Mouse (Mus musculus): Measurements from ENCODE around the gene Ndufaf2. TPM values are rescaled to one million over a fixed set of nuclear protein-coding genes. Genes with fewer than 3 reads are reported as not detected.
A peak's percentile ranks its signal among the peaks of the same experiment; 100 is the strongest.

Gene Ndufaf2
- 29.6 TPM in 1 of 2 replicates, not detected in the other for polyA plus RNA-seq (2012; ENCODE audit: insufficient read depth, low replicate concordance)

DNA sequence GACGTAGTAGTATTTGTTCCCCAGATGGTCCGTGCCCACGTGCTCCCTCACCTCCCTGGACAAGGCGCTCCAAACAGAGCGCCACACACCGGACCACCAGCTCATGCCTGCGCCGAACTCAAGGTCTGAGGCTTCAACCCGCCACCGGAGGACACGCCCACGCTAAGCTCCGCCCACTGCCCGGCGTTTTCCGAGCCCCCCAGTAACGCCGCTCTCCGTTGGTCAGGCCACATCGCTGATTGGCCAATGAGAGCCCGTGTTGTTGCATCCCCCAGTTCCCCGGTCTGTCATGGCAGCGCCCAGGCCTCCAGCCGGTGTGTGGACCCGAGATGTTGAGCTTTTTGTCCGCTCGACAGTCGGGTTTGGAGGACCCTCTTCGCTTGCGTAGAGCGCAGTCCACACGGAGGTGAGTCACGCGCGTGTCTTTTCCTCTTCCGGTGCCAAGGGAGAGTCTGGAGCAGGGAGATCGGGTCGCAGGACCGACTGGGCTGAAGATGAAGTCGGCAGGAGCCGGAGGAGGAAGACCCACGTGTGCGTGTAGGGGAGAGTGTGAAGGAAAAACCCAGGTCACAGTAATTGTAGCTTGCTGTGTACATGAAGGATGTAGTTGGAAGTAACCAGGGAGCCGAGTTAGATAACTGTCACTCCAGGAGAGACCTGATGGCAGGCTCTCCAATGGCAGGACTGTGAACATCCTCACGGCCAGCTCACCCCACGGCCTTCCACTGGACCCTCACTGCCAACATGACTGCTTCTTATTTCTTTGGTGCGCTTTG, at the start of gene Ndufaf2, which contains the start of gene Ercc8:
TSS of gene Ndufaf2 (minus strand) at position 159 of the 776 bp plus-strand sequence.
TSS of gene Ercc8 (plus strand) at position 267 of the 776 bp plus-strand sequence.
- Histone ChIP-seq H3K9me3 (no peaks in the 10 kb centered on the region), H3K4me3 (replicated peaks) (peak within 1 kb of the TSS; percentile 95), H3K27me3 (replicated peaks) (no peaks in the 10 kb centered on the region), H3K36me3 (replicated peaks; ENCODE audit: low read length) (peaks cover 17% of the 10 kb centered on the region), H3K4me1 (peaks cover 23% of the 10 kb centered on the region)
- TF ChIP-seq GATA1 (IDR thresholded peaks at IDR 0.05; ENCODE audit: borderline replicate concordance, low read length): no peak
- no peak for TF ChIP-seq FLI1 (IDR thresholded peaks at IDR 0.05; ENCODE audit: low read length)

DNA sequence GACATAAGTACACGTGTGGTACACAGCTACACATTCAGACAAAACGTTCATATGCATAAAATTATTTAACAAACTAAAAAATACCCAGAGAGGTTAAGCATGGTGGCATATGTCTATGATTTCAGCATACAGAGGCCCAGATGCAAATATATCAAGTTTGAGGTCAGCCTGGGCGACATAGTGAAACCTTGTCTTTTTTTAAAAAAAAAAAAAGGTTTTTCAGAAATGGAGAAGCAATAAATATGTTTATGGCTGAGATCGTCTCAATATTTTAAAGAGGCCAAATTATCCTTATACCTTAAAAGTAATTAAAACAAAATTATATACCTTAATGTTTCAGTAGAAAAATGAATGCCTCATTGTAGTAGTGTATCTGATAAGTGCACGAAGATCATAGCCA, 49.7 kb upstream of the Ndufaf2 start:
- no peaks in the 10 kb centered on the region for H3K36me3 ChIP-seq (replicated peaks; ENCODE audit: low read length)
- no peak overlapping the region for H3K4me3 ChIP-seq (replicated peaks)
- H3K4me1 ChIP-seq: peaks cover 21% of the 10 kb centered on the region
- H3K9me3 ChIP-seq: no peaks in the 10 kb centered on the region
- no peaks in the 10 kb centered on the region for H3K27me3 ChIP-seq (replicated peaks)
- TF ChIP-seq FLI1 (IDR thresholded peaks at IDR 0.05; ENCODE audit: low read length): no peak
- TF ChIP-seq GATA1 (IDR thresholded peaks at IDR 0.05; ENCODE audit: borderline replicate concordance, low read length): no peak

DNA sequence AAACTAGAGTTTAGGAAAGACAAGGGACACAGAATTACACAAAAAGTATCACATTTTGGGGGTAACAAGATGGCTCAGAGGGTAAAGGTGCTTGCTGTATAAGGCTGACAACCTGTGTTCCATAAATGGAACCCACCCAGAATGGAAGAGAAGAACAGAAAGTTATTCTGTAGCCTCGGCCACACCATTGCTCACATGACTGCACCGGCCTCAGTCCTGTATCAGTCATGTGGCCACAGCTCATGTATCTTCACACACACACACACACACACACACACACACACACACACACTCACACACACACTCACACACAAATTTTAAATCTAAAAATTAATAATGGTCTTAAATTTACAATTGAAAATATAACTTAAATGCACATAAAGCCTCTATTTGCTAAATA, 49.0 kb upstream of the Ndufaf2 start:
- TF ChIP-seq FLI1 (IDR thresholded peaks at IDR 0.05; ENCODE audit: low read length): no peak
- no peak for TF ChIP-seq GATA1 (IDR thresholded peaks at IDR 0.05; ENCODE audit: borderline replicate concordance, low read length)
- Histone ChIP-seq H3K4me3 (replicated peaks) (no peak overlapping the region), H3K4me1 (peaks cover 16% of the 10 kb centered on the region), H3K36me3 (replicated peaks; ENCODE audit: low read length) (no peaks in the 10 kb centered on the region), H3K27me3 (replicated peaks) (no peaks in the 10 kb centered on the region), H3K9me3 (no peaks in the 10 kb centered on the region)

DNA sequence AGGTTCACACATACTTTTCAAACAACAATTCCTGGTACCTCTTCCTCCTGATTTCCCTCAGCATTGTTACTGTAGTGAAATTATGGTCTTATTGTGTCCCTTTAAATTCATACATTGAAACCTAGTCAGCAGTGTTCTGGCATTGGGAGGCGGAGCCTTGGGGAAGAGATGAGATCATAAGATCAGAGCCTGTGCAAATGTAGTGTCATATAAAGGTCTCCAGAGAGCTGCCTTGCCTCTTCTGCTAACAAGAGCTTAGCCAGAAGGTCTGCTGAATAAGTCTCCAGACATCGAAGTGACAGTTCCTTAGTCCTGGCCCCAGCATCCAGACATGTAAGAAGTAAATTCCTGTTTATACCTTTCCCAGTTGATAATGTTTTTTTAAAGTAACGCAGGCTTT, 46.4 kb upstream of the Ndufaf2 start:
- Histone ChIP-seq H3K27me3 (replicated peaks) (no peaks in the 10 kb centered on the region), H3K4me3 (replicated peaks) (no peak overlapping the region), H3K4me1 (peaks cover 20% of the 10 kb centered on the region), H3K36me3 (replicated peaks; ENCODE audit: low read length) (peaks cover 9% of the 10 kb centered on the region), H3K9me3 (peaks cover 11% of the 10 kb centered on the region; the same call in 1 of the 2 replicates)
- no peak for TF ChIP-seq FLI1 (IDR thresholded peaks at IDR 0.05; ENCODE audit: low read length)
- no peak for TF ChIP-seq GATA1 (IDR thresholded peaks at IDR 0.05; ENCODE audit: borderline replicate concordance, low read length)

DNA sequence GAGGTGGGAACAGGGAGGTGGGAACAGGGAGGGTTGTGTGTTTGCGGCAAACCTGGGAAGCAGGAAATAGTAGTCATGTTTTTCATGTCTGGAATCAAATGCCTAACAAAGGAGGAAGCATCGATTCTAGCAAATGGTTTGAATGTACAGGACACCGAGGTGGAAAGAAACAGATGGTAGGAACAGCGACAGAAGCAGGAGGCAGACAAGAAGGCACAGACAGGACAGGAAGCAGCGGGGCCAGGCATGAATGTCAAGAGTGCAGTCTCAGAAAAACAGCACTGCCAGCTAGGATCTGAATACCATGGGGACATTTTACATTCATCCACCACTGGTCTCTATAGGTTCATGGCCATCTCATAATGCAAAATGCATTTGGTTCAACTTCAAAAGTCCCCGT, 37.1 kb upstream of the Ndufaf2 start:
- no peak for TF ChIP-seq GATA1 (IDR thresholded peaks at IDR 0.05; ENCODE audit: borderline replicate concordance, low read length)
- TF ChIP-seq FLI1 (IDR thresholded peaks at IDR 0.05; ENCODE audit: low read length): no peak
- no peaks in the 10 kb centered on the region for H3K27me3 ChIP-seq (replicated peaks)
- H3K9me3 ChIP-seq: peaks cover 5% of the 10 kb centered on the region; the same call in 1 of the 2 replicates
- H3K4me3 ChIP-seq (replicated peaks): no peak overlapping the region
- H3K36me3 ChIP-seq (replicated peaks; ENCODE audit: low read length): peaks cover 34% of the 10 kb centered on the region
- H3K4me1 ChIP-seq: peaks cover 51% of the 10 kb centered on the region

DNA sequence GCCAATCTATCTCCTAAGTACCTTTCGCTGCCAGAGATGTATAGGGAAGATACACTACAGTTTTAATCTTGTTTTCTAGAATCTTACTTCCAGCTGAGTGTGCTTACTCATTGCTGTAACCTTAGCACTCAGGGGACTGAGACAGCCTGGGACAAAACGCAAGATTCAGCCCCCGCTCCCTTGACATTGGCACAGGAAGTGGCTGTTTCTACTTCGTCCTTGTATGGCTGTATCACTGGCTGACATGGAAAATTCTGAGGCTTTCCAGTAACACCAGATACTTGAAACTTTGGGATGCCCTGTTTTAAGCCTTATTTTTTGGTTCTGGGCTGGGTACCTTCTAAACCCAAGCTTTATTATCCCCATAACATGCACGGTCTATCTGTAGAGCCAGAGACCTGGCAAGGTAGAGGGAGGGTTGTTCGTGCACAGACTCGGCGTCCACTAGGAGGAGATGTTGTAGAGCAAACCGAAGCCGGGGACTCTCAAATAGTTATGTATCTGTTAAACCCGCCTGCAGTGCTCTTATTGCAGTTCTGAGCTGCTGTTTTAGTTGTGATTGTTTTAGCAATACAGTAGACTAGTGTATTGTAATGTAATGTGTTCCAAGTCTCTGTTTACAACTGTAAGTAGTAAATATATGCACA, 32.8 kb upstream of the Ndufaf2 start:
- Histone ChIP-seq H3K27me3 (replicated peaks) (no peaks in the 10 kb centered on the region), H3K36me3 (replicated peaks; ENCODE audit: low read length) (peaks cover 51% of the 10 kb centered on the region), H3K4me1 (peaks cover 42% of the 10 kb centered on the region), H3K9me3 (no peaks in the 10 kb centered on the region), H3K4me3 (replicated peaks) (peak overlapping the region; percentile 7)
- TF ChIP-seq GATA1 (IDR thresholded peaks at IDR 0.05; ENCODE audit: borderline replicate concordance, low read length): no peak
- no peak for TF ChIP-seq FLI1 (IDR thresholded peaks at IDR 0.05; ENCODE audit: low read length)

DNA sequence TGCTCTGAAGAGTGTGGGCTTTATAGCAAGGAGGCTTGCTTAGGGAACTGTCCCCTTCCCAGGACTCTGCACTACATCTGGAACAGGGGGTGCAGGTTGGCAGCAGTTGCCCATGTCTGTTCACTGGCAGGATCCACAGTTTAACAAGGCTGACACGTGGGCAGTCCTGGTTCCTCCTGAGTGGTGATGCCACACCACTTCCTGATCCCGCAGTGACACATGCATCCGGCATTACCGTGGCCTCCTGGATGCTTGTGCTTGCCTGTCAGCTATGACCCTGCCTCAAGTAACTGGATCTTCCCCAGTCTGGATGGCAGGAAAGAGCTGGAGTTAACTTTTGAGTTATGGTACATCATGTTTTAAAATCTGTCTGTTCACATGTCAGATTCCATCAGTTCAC, 29.6 kb upstream of the Ndufaf2 start:
- Histone ChIP-seq H3K27me3 (replicated peaks) (no peaks in the 10 kb centered on the region), H3K36me3 (replicated peaks; ENCODE audit: low read length) (peaks cover 47% of the 10 kb centered on the region), H3K4me3 (replicated peaks) (peak overlapping the region; percentile 57), H3K4me1 (peaks cover 35% of the 10 kb centered on the region), H3K9me3 (no peaks in the 10 kb centered on the region)
- no peak for TF ChIP-seq FLI1 (IDR thresholded peaks at IDR 0.05; ENCODE audit: low read length)
- TF ChIP-seq GATA1 (IDR thresholded peaks at IDR 0.05; ENCODE audit: borderline replicate concordance, low read length): no peak

DNA sequence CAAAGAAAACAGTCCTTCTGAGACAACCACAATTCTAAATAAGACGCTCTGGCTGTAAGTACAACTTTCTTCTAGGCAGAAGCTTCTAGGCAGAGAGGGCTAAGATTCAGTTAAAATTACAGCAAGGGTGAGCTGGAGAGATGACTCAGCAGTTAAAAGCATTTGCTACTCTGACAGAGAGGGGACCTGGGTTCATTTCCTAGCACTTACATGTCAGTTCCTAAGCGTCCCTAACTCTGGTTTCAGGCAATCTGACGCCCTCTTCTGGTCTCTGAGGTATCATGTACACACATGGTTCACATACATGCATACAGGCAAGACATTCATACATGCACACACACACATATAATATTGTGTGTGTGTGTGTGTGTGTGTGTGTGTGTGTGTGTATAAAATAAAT, 27.1 kb upstream of the Ndufaf2 start:
- no peak for TF ChIP-seq GATA1 (IDR thresholded peaks at IDR 0.05; ENCODE audit: borderline replicate concordance, low read length)
- no peak for TF ChIP-seq FLI1 (IDR thresholded peaks at IDR 0.05; ENCODE audit: low read length)
- Histone ChIP-seq H3K9me3 (no peaks in the 10 kb centered on the region), H3K27me3 (replicated peaks) (no peaks in the 10 kb centered on the region), H3K4me3 (replicated peaks) (no peak overlapping the region), H3K36me3 (replicated peaks; ENCODE audit: low read length) (peaks cover 66% of the 10 kb centered on the region), H3K4me1 (peaks cover 28% of the 10 kb centered on the region)

DNA sequence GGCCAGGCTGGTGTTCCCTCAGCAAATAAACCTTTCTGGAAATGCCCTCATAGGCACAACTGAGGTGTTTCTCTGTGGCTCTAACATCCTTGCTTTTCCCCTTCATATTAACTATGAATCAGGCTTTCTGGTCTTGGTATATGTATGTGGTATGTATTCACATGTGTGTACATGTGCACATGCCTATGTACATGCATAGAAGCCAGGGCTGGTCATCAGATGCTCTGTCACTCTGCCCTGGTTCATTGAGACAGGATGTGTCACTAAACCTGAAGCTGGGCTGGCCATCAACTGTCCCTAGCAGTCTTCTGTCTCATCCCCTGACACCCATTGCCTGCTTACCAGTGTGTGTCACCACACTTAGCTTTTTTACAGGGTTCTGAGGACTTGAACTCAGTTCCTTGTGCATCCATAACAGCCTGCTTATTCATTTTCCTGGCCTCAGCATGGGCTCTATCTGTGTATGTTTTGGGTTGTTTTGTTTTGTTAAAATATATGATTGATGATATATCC, 26.4 kb upstream of the Ndufaf2 start:
- Histone ChIP-seq H3K36me3 (replicated peaks; ENCODE audit: low read length) (peaks cover 64% of the 10 kb centered on the region), H3K4me3 (replicated peaks) (no peak overlapping the region), H3K4me1 (peaks cover 29% of the 10 kb centered on the region), H3K9me3 (no peaks in the 10 kb centered on the region), H3K27me3 (replicated peaks) (no peaks in the 10 kb centered on the region)
- TF ChIP-seq FLI1 (IDR thresholded peaks at IDR 0.05; ENCODE audit: low read length) (no peak), GATA1 (IDR thresholded peaks at IDR 0.05; ENCODE audit: borderline replicate concordance, low read length) (no peak)

DNA sequence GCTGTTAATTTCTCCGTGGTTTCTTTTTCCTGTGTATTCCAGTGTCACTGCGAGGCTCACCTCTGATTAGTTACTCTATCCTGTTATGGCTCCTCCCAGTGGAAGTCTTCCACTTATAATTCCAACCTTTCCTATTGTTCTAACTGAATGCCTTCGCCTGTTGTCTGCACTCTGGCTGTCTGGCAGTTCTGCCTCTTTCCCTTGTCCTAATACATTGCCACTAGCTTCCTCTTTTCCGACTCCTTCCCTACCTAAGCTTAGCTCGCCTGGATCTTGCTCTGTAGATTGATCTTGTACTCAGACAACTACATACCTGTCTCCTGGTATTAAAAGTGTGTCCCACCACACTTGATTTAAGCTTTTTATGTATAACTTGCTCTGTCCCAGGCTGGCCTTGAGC, 22.4 kb upstream of the Ndufaf2 start:
- Histone ChIP-seq H3K9me3 (no peaks in the 10 kb centered on the region), H3K27me3 (replicated peaks) (no peaks in the 10 kb centered on the region), H3K36me3 (replicated peaks; ENCODE audit: low read length) (peaks cover 78% of the 10 kb centered on the region), H3K4me3 (replicated peaks) (no peak overlapping the region), H3K4me1 (peaks cover 29% of the 10 kb centered on the region)
- TF ChIP-seq FLI1 (IDR thresholded peaks at IDR 0.05; ENCODE audit: low read length): no peak
- TF ChIP-seq GATA1 (IDR thresholded peaks at IDR 0.05; ENCODE audit: borderline replicate concordance, low read length): no peak
